Mouse (Mus musculus): ENCODE data around the gene Ranbp9.

DNA sequence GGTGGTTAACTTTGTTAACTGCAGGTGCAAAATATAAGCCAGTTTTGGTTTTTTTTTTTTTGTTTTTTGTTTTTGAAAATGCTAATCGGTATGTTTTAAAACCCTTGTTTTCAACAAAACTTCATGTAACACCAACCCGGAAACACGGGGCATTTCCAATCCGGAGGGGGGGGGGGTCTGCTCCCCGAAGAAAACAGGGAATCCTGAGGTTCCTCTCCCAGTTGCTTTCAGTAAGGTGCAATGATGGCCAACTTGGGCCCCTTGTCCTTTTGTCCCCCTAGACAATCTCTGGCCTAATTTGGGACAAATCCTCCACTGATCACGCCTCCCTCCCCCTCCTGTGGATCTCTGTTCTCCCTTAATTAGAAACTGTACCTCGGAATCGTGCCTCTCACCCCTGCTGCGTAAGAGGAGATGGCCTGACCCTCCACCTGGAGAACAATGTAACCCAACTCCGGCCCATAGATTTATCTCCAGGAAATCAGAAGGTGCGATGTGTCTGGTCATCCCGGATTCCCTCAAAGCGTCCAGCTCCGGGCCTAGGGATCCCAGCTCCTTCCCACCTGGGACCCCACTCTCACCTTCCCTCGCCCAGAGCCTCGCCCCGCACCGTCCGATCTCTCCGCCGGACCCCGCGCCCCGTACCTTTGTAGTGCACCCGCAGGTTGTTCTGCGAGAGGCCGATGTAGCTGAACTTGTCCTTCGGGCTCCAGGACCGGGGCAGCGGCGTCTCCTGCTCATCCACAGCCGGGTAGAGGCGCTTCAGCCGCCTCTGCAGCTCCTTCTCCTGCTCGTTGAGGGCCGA is 1.1 kb downstream of the Ranbp9 start:
- no peak for TF ChIP-seq TAL1 (IDR thresholded peaks at IDR 0.05; ENCODE audit: low read length)
- no peak for TF ChIP-seq GATA1 (IDR thresholded peaks at IDR 0.05; ENCODE audit: low read length)

Measured in erythroblast, embryonic 14.5 days (primary cell).